8 mouse cellular contexts compared by ENCODE assay signal in genomic region chr5:52669426-52670191, GRCm38 (mm10). TPM values are rescaled to one million over a fixed set of nuclear protein-coding genes. Genes with fewer than 3 reads are reported as not detected.
DNase-seq lines count a peak whose midpoint lies in the region; ATAC-seq lines count a peak whose summit lies in the region.

Gene Sepsecs, minus strand, starts transcription at chr5:52669708.

- peak; percentile 93 to 98 for DNase-seq in adrenal gland, adult (ENCODE audit: inconsistent age in 2 of 2, low spot score in 1 of 2)
- DNase-seq in embryo, embryonic 10.5 days (ENCODE audit: low spot score) = peak; percentile 93
- peak; percentile 93 for DNase-seq in gastrocnemius, postnatal 14 days
- DNase-seq in left cerebral cortex, postnatal 10 days (ENCODE audit: extremely low spot score in 1 of 2, low spot score in 2 of 2) = peak; percentile 90 to 96
- peak; percentile 93 for DNase-seq in right cerebral cortex, postnatal 25 days
- peak; percentile 89 to 94 for DNase-seq in urinary bladder, postnatal 4 days (ENCODE audit: low spot score in 2 of 2)

- ATAC-seq in inflammation-experienced regulatory T-cells, adult 6 months = peak; percentile 92
- peak; percentile 96 for ATAC-seq in megakaryocyte-erythroid progenitor cell, adult 5-6 weeks (replicated peaks; ENCODE audit: low FRiP score, low TSS enrichment, poor library complexity, severe bottlenecking)

- intact Hi-C loops in gastrocnemius, postnatal 14 days (cut with DNase I; ENCODE audit: low total_unique reads) = loop anchor here (10.0 kb wide), 1 partner anchor 155 kb away; no protein-coding TSS in a partner anchor
- intact Hi-C loops in left cerebral cortex, postnatal 10 days (cut with DNase I) = loop anchor here (10.0 kb wide), 1 partner anchor 165 kb away; the partner anchor contains the start of gene Anapc4

RNA-seq across cellular contexts. Expression of gene Sepsecs, which starts in this region (rescaled TPM):
- total RNA-seq in gastrocnemius, postnatal 14 days (2021) = 1 to 10 TPM; 5.6 to 5.9 TPM
- polyA plus RNA-seq in inflammation-experienced regulatory T-cells, adult 6 months (2017; shearing (Covaris generic)) = 1 to 10 TPM; 5.5 to 6.8 (median 6.4) TPM
- total RNA-seq in left cerebral cortex, postnatal 10 days (2021) = 10 to 100 TPM; 10.3 to 10.6 TPM
- total RNA-seq in megakaryocyte-erythroid progenitor cell, adult 5-6 weeks (2014; fragmentation: Nextera tagmentation) = 14.8 and 15.3 TPM in 2 replicates
- 15.3 and 16.2 TPM in 2 replicates for total RNA-seq in megakaryocyte-erythroid progenitor cell, adult 5-6 weeks (2017)

Comparison
In these comparisons a context has a peak if more than half of its experiments do, and no peak if none do; other contexts are left out.
1. Peak in every context shown above with its lines: DNase-seq and ATAC-seq.